Mouse (Mus musculus): ENCODE data around the gene Glrx5.

GRCm38 (mm10) chr12:105038918-105039317, 6.4 kb downstream of the Glrx5 start:
- TF ChIP-seq TAL1 (IDR thresholded peaks at IDR 0.05; ENCODE audit: low read length) = peak; percentile 88
- TF ChIP-seq GATA1 (IDR thresholded peaks at IDR 0.05; ENCODE audit: low read length) = peak; percentile 79
